Mouse (Mus musculus): Measurements from ENCODE around the gene Zfp865. TPM values are rescaled to one million over a fixed set of nuclear protein-coding genes. Genes with fewer than 3 reads are reported as not detected.
A peak's percentile ranks its signal among the peaks of the same experiment; 100 is the strongest.

Gene Zfp865
- polyA plus RNA-seq, 1 experiment from 2014 or later = 2.6 TPM

DNA sequence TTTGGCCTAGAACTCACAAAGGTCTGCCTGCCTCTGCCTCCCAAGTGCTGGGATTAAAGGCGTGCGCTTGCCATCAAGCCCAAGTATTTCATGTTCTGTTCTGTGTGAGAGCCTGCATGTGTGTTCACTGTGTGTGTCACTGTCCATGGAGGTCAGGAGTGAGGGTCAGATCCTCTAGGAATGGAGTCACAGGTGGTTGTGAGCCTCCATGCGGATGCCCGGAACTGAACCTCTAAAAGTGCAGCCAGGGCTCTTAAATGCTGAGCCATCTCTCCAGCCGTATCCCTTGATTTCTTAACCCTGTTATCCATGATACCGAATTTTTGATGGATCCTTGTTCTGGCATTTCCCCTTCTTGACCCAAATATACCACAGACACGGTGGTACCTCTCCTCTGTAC lies 16.9 kb downstream of the Zfp865 start:
- H3K4me3 ChIP-seq = no peak overlapping the region
- peaks cover 3% of the 10 kb centered on the region for H3K9me3 ChIP-seq (replicated peaks)
- 86% methylated on average over 7 of the region's 7 CpGs for WGBS (ENCODE audit: insufficient replicate concordance)
- no peak overlapping the region for H3K9ac ChIP-seq
- no peak for ATAC-seq
- peak overlapping the region; percentile 72; the same call in 1 of the 2 replicates for H3K4me2 ChIP-seq
- H3K36me3 ChIP-seq = peaks cover 43% of the 10 kb centered on the region
- H3K4me1 ChIP-seq = peaks cover 28% of the 10 kb centered on the region
- H3K27ac ChIP-seq = no peak overlapping the region
- no peaks in the 10 kb centered on the region for H3K27me3 ChIP-seq (replicated peaks)

- Histone ChIP-seq H3K4me1 (peaks cover 28% of the 10 kb centered on the region), H3K4me3 (peak overlapping the region; percentile 76), H3K27me3 (replicated peaks) (no peaks in the 10 kb centered on the region), H3K27ac (peak overlapping the region; percentile 88), H3K9ac (peak overlapping the region; percentile 77), H3K36me3 (peaks cover 38% of the 10 kb centered on the region), H3K9me3 (replicated peaks) (no peaks in the 10 kb centered on the region; the same call in 1 of the 2 replicates), H3K4me2 (peak overlapping the region; percentile 72)
- ATAC-seq = no peak
- WGBS (ENCODE audit: insufficient replicate concordance) = 69% methylated on average over 8 of the region's 8 CpGs
These were observed 17.3 kb downstream of the Zfp865 start for GRCm38 (mm10) chr7:5037467-5037866.

DNA sequence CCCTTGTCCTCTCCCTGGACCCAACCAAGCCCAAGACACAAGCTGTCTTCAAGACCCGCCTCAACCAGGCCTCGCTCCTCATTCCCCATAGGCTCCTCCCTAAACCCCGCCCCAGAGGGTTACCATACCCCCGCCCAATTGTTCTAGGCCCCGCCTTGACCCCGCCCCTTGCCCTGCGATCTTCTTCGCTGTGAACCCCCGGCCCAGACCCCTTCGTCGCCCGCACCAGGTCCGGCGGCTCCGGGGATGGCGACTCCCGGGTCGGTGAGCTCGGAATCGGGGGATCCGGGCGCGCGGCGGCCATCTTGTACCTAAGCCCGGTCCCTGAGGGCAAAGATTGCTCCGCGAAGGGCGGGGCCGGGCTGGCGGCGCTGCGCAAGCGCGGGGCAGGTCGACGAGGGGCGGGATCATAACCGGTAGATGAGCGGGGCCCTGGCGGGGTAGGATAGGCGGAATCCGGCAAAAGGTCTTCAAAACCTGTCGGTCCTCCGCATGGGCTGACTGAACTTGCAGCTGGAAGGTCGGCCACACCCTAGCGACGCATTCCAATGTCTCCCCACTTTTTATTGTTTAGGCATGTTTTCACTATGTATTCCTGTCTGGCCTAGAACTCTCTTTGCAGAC lies 18.0 kb downstream of the Zfp865 start, which contains the start of gene Zfp784:
Gene Zfp784 (minus strand): TSS at position 338 of the 624 bp plus-strand sequence.
- Histone ChIP-seq H3K4me3 (peak within 1 kb of the TSS; percentile 76), H3K4me2 (peak within 1 kb of the TSS; percentile 72), H3K36me3 (peaks cover 31% of the 10 kb centered on the region), H3K27me3 (replicated peaks) (no peaks in the 10 kb centered on the region), H3K27ac (peak within 1 kb of the TSS; percentile 88), H3K9me3 (replicated peaks) (no peaks in the 10 kb centered on the region), H3K9ac (peak within 1 kb of the TSS; percentile 77), H3K4me1 (peaks cover 28% of the 10 kb centered on the region)
- WGBS (ENCODE audit: insufficient replicate concordance) = under 1% methylated on average over 48 of the region's 48 CpGs
- peak; percentile 97 for ATAC-seq

GRCm38 (mm10) chr7:5038940-5039339 lies 18.8 kb downstream of the Zfp865 start:
- Histone ChIP-seq H3K9me3 (replicated peaks) (no peaks in the 10 kb centered on the region), H3K4me3 (peak overlapping the region; percentile 76), H3K27ac (peak overlapping the region; percentile 88), H3K36me3 (peaks cover 24% of the 10 kb centered on the region), H3K9ac (peak overlapping the region; percentile 77), H3K4me2 (peak overlapping the region; percentile 72), H3K27me3 (replicated peaks) (no peaks in the 10 kb centered on the region), H3K4me1 (peaks cover 28% of the 10 kb centered on the region)
- ATAC-seq = no peak
- WGBS (ENCODE audit: insufficient replicate concordance) = 30% methylated on average over 5 of the region's 5 CpGs

GRCm38 (mm10) chr7:5044981-5045380 lies 24.8 kb downstream of the Zfp865 start:
- Histone ChIP-seq H3K4me1 (peaks cover 1% of the 10 kb centered on the region), H3K4me2 (no peak overlapping the region), H3K27me3 (replicated peaks) (peaks cover 21% of the 10 kb centered on the region), H3K36me3 (peaks cover 3% of the 10 kb centered on the region; the same call in 1 of the 2 replicates), H3K4me3 (no peak overlapping the region), H3K9me3 (replicated peaks) (no peaks in the 10 kb centered on the region), H3K27ac (no peak overlapping the region), H3K9ac (no peak overlapping the region)
- ATAC-seq = no peak
- 18% methylated on average over 2 of the region's 2 CpGs for WGBS (ENCODE audit: insufficient replicate concordance)

GRCm38 (mm10) chr7:5046112-5046511 lies 25.9 kb downstream of the Zfp865 start:
- Histone ChIP-seq H3K36me3 (no peaks in the 10 kb centered on the region), H3K4me2 (no peak overlapping the region)
- 69% methylated on average over 2 of the region's 2 CpGs for WGBS (ENCODE audit: insufficient replicate concordance)

GRCm38 (mm10) chr7:5047313-5047712 lies 27.1 kb downstream of the Zfp865 start:
- Histone ChIP-seq H3K36me3 (no peaks in the 10 kb centered on the region), H3K27me3 (replicated peaks) (peaks cover 44% of the 10 kb centered on the region), H3K9ac (no peak overlapping the region), H3K27ac (no peak overlapping the region), H3K4me1 (peaks cover 16% of the 10 kb centered on the region; the same call in 1 of the 2 replicates), H3K4me2 (no peak overlapping the region), H3K4me3 (no peak overlapping the region), H3K9me3 (replicated peaks) (no peaks in the 10 kb centered on the region)
- WGBS (ENCODE audit: insufficient replicate concordance) = 9% methylated on average over 2 of the region's 2 CpGs
- no peak for ATAC-seq

More at GRCm38 (mm10) chr7:5046112-5046511, 25.9 kb downstream of the Zfp865 start:
- Histone ChIP-seq H3K27ac (no peak overlapping the region), H3K4me3 (no peak overlapping the region), H3K9me3 (replicated peaks) (no peaks in the 10 kb centered on the region), H3K9ac (no peak overlapping the region), H3K4me1 (peaks cover 7% of the 10 kb centered on the region; the same call in 1 of the 2 replicates), H3K27me3 (replicated peaks) (peaks cover 32% of the 10 kb centered on the region)
- no peak for ATAC-seq

GRCm38 (mm10) chr7:5051193-5052192 lies 31.3 kb downstream of the Zfp865 start, which contains the start of gene Zfp580:
Gene Zfp580, plus strand, starts transcription at chr7:5051538.
- Histone ChIP-seq H3K36me3 (no peaks in the 10 kb centered on the region), H3K4me3 (peak within 1 kb of the TSS; percentile 66), H3K4me2 (peak within 1 kb of the TSS; percentile 81), H3K27me3 (replicated peaks) (peaks cover 81% of the 10 kb centered on the region), H3K9ac (peak within 1 kb of the TSS; percentile 71), H3K4me1 (peaks cover 24% of the 10 kb centered on the region), H3K27ac (no peak within 1 kb of the TSS), H3K9me3 (replicated peaks) (no peaks in the 10 kb centered on the region)
- 1% methylated on average over 65 of the region's 65 CpGs for WGBS (ENCODE audit: insufficient replicate concordance)
- peak; percentile 66 for ATAC-seq

GRCm38 (mm10) chr7:5052438-5052837 lies 32.3 kb downstream of the Zfp865 start:
- Histone ChIP-seq H3K4me3 (peak overlapping the region; percentile 66), H3K36me3 (no peaks in the 10 kb centered on the region), H3K27me3 (replicated peaks) (peaks cover 91% of the 10 kb centered on the region), H3K9me3 (replicated peaks) (no peaks in the 10 kb centered on the region), H3K4me1 (peaks cover 24% of the 10 kb centered on the region), H3K27ac (no peak overlapping the region), H3K9ac (no peak overlapping the region), H3K4me2 (peak overlapping the region; percentile 81)
- ATAC-seq = no peak
- WGBS (ENCODE audit: insufficient replicate concordance) = 9% methylated on average over 12 of the region's 12 CpGs

GRCm38 (mm10) chr7:5052931-5053343 lies 32.8 kb downstream of the Zfp865 start:
- no peak for ATAC-seq
- H3K9me3 ChIP-seq (replicated peaks) = no peaks in the 10 kb centered on the region
- peak overlapping the region; percentile 81 for H3K4me2 ChIP-seq
- peak overlapping the region; percentile 39; the same call in 1 of the 2 replicates for H3K9ac ChIP-seq
- H3K4me1 ChIP-seq = peaks cover 24% of the 10 kb centered on the region
- peak overlapping the region; percentile 66 for H3K4me3 ChIP-seq
- H3K27me3 ChIP-seq (replicated peaks) = peaks cover 96% of the 10 kb centered on the region
- H3K36me3 ChIP-seq = no peaks in the 10 kb centered on the region
- 3% methylated on average over 45 of the region's 45 CpGs for WGBS (ENCODE audit: insufficient replicate concordance)
- H3K27ac ChIP-seq = no peak overlapping the region

DNA sequence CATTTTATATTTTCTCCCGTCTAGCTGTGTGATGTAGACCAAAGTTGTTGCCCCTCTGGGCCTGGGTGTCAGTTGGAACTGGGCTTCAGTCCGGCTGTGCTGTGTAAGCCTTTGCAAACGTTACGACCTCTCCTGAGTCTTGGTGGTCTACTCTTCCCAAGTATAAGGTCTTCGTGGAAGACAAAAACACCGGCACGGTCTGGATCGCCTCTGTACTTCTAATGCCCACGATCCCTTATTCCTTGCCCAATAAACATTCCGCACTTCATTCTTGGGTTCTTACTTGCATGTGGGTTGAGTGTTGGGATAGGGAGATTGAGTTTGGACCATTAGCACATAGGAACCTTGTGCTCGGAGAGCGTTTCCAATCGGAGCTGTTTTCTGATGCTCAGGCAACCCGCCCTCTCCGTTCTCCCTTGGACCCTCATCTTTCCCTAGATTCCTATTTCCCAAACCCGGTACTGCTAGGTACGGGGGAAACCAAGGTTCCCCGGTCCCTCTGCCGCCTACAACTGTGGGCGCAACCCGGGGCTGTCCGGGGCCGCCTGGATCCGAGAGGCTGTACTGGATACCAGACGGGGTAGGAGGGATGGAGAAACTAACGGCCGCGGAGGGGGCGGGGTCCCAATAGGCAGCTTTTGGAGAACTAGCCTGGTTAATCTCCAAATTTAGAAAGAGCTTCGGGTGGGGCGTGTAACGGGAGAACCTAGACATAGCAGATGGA lies 33.4 kb downstream of the Zfp865 start:
- peaks cover 100% of the 10 kb centered on the region for H3K27me3 ChIP-seq (replicated peaks)
- no peak for ATAC-seq
- H3K9ac ChIP-seq = no peak overlapping the region
- 8% methylated on average over 32 of the region's 32 CpGs for WGBS (ENCODE audit: insufficient replicate concordance)
- H3K4me2 ChIP-seq = peak overlapping the region; percentile 81
- no peaks in the 10 kb centered on the region for H3K36me3 ChIP-seq
- H3K4me1 ChIP-seq = peaks cover 24% of the 10 kb centered on the region
- H3K4me3 ChIP-seq = peak overlapping the region; percentile 66
- H3K9me3 ChIP-seq (replicated peaks) = no peaks in the 10 kb centered on the region
- H3K27ac ChIP-seq = no peak overlapping the region
